Mouse (Mus musculus) liver, postnatal 0 days (tissue): ENCODE data around the gene Zfp598.
"Not testable (repeated sequence)": the region's sequence is repeated elsewhere in the genome, so short reads cannot be mapped to it uniquely, and the experiment has no call there.

ENCODE experiments used
- CTCF ChIP-seq: sonication (generic); IDR thresholded peaks from 2 replicates; pipeline ENCODE4 v1.5.1; 2016; ENCODE audit warnings: antibody characterized with exemption, low read depth
- EP300 ChIP-seq: IDR thresholded peaks from 2 replicates; pipeline ENCODE4 v1.6.1; 2016; ENCODE audit warnings: antibody characterized with exemption, low read depth, mild to moderate bottlenecking

- TF ChIP-seq EP300, CTCF: not testable (repeated sequence)
These were observed 308 bp upstream of the Zfp598 start for GRCm38 (mm10) chr17:24669214-24669544.
